Mouse (Mus musculus): ENCODE measurements at regions not wholly inside any gene's neighbourhood (a gene's known extent, or its start where the extent isn't known, plus 50 kb on each side); places are given as distances from the start of the nearest gene placed in this dataset.

- 77% methylated on average over 2 of the region's 2 CpGs for WGBS
- no peaks in the 10 kb centered on the region for H3K36me3 ChIP-seq (ENCODE audit: control insufficient read depth, insufficient read depth)
These were observed 186.6 kb downstream of the Pfkfb3 start for GRCm38 (mm10) chr2:11367319-11367718.

GRCm38 (mm10) chr2:11365815-11366214 lies 188.1 kb downstream of the Pfkfb3 start:
- no peak for ATAC-seq
- H3K4me2 ChIP-seq (ENCODE audit: low read length): no peak overlapping the region

More at GRCm38 (mm10) chr2:11367319-11367718, 186.6 kb downstream of the Pfkfb3 start:
- ATAC-seq: no peak
- Histone ChIP-seq H3K27ac (ENCODE audit: low read length) (no peak overlapping the region), H3K9ac (replicated peaks; ENCODE audit: low read depth, low read length) (no peak overlapping the region), H3K27me3 (replicated peaks; ENCODE audit: control insufficient read depth, insufficient read depth, low read length) (no peaks in the 10 kb centered on the region), H3K4me2 (ENCODE audit: low read length) (no peak overlapping the region), H3K9me3 (ENCODE audit: control insufficient read depth, low read length) (no peaks in the 10 kb centered on the region), H3K4me1 (replicated peaks; ENCODE audit: control insufficient read depth, insufficient read depth, low read length) (peaks cover 7% of the 10 kb centered on the region), H3K4me3 (replicated peaks; ENCODE audit: low read length) (no peak overlapping the region)

GRCm38 (mm10) chr2:11365371-11365770 lies 188.5 kb downstream of the Pfkfb3 start:
- Histone ChIP-seq H3K9ac (replicated peaks; ENCODE audit: low read depth, low read length) (no peak overlapping the region), H3K4me2 (ENCODE audit: low read length) (no peak overlapping the region), H3K36me3 (ENCODE audit: control insufficient read depth, insufficient read depth) (no peaks in the 10 kb centered on the region), H3K9me3 (ENCODE audit: control insufficient read depth, low read length) (no peaks in the 10 kb centered on the region), H3K4me1 (replicated peaks; ENCODE audit: control insufficient read depth, insufficient read depth, low read length) (peaks cover 9% of the 10 kb centered on the region), H3K4me3 (replicated peaks; ENCODE audit: low read length) (no peak overlapping the region), H3K27ac (ENCODE audit: low read length) (no peak overlapping the region), H3K27me3 (replicated peaks; ENCODE audit: control insufficient read depth, insufficient read depth, low read length) (no peaks in the 10 kb centered on the region)
- ATAC-seq: no peak
- 91% methylated on average over 4 of the region's 4 CpGs for WGBS

More at GRCm38 (mm10) chr2:11365815-11366214, 188.1 kb downstream of the Pfkfb3 start:
- peaks cover 9% of the 10 kb centered on the region for H3K4me1 ChIP-seq (replicated peaks; ENCODE audit: control insufficient read depth, insufficient read depth, low read length)
- no peaks in the 10 kb centered on the region for H3K36me3 ChIP-seq (ENCODE audit: control insufficient read depth, insufficient read depth)
- H3K9me3 ChIP-seq (ENCODE audit: control insufficient read depth, low read length): no peaks in the 10 kb centered on the region
- H3K27me3 ChIP-seq (replicated peaks; ENCODE audit: control insufficient read depth, insufficient read depth, low read length): no peaks in the 10 kb centered on the region
- H3K27ac ChIP-seq (ENCODE audit: low read length): no peak overlapping the region
- H3K9ac ChIP-seq (replicated peaks; ENCODE audit: low read depth, low read length): no peak overlapping the region
- 90% methylated on average over 3 of the region's 3 CpGs for WGBS
- no peak overlapping the region for H3K4me3 ChIP-seq (replicated peaks; ENCODE audit: low read length)

- Histone ChIP-seq H3K4me1 (replicated peaks; ENCODE audit: control insufficient read depth, insufficient read depth, low read length) (peaks cover 9% of the 10 kb centered on the region), H3K27me3 (replicated peaks; ENCODE audit: control insufficient read depth, insufficient read depth, low read length) (no peaks in the 10 kb centered on the region), H3K27ac (ENCODE audit: low read length) (no peak overlapping the region), H3K9ac (replicated peaks; ENCODE audit: low read depth, low read length) (no peak overlapping the region), H3K4me2 (ENCODE audit: low read length) (no peak overlapping the region), H3K4me3 (replicated peaks; ENCODE audit: low read length) (no peak overlapping the region), H3K36me3 (ENCODE audit: control insufficient read depth, insufficient read depth) (no peaks in the 10 kb centered on the region), H3K9me3 (ENCODE audit: control insufficient read depth, low read length) (no peaks in the 10 kb centered on the region)
- WGBS: 66% methylated on average over 2 of the region's 2 CpGs
- ATAC-seq: no peak
These were observed 189.8 kb downstream of the Pfkfb3 start for GRCm38 (mm10) chr2:11364111-11364510.

GRCm38 (mm10) chr2:11363061-11363464 lies 190.8 kb downstream of the Pfkfb3 start:
- ATAC-seq: peak; percentile 73
- no peaks in the 10 kb centered on the region for H3K36me3 ChIP-seq (ENCODE audit: control insufficient read depth, insufficient read depth)
- WGBS: 35% methylated on average over 5 of the region's 5 CpGs
- no peak overlapping the region for H3K4me3 ChIP-seq (replicated peaks; ENCODE audit: low read length)
- no peaks in the 10 kb centered on the region for H3K27me3 ChIP-seq (replicated peaks; ENCODE audit: control insufficient read depth, insufficient read depth, low read length)
- H3K4me1 ChIP-seq (replicated peaks; ENCODE audit: control insufficient read depth, insufficient read depth, low read length): peaks cover 9% of the 10 kb centered on the region
- no peak overlapping the region for H3K4me2 ChIP-seq (ENCODE audit: low read length)
- no peak overlapping the region for H3K9ac ChIP-seq (replicated peaks; ENCODE audit: low read depth, low read length)
- no peaks in the 10 kb centered on the region for H3K9me3 ChIP-seq (ENCODE audit: control insufficient read depth, low read length)
- H3K27ac ChIP-seq (ENCODE audit: low read length): no peak overlapping the region

GRCm38 (mm10) chr2:11362205-11362994 lies 190.5 kb downstream of the Prkcq start:
- peak; percentile 94 for ATAC-seq
- 70% methylated on average over 8 of the region's 8 CpGs for WGBS
- H3K9ac ChIP-seq (replicated peaks; ENCODE audit: low read depth, low read length): no peak overlapping the region
- H3K9me3 ChIP-seq (ENCODE audit: control insufficient read depth, low read length): no peaks in the 10 kb centered on the region
- H3K27ac ChIP-seq (ENCODE audit: low read length): no peak overlapping the region
- peaks cover 9% of the 10 kb centered on the region for H3K4me1 ChIP-seq (replicated peaks; ENCODE audit: control insufficient read depth, insufficient read depth, low read length)
- no peaks in the 10 kb centered on the region for H3K36me3 ChIP-seq (ENCODE audit: control insufficient read depth, insufficient read depth)
- H3K4me3 ChIP-seq (replicated peaks; ENCODE audit: low read length): no peak overlapping the region
- no peaks in the 10 kb centered on the region for H3K27me3 ChIP-seq (replicated peaks; ENCODE audit: control insufficient read depth, insufficient read depth, low read length)
- H3K4me2 ChIP-seq (ENCODE audit: low read length): no peak overlapping the region

- Histone ChIP-seq H3K27me3 (replicated peaks; ENCODE audit: control insufficient read depth, insufficient read depth, low read length) (no peaks in the 10 kb centered on the region), H3K4me3 (replicated peaks; ENCODE audit: low read length) (no peak overlapping the region), H3K36me3 (ENCODE audit: control insufficient read depth, insufficient read depth) (no peaks in the 10 kb centered on the region), H3K27ac (ENCODE audit: low read length) (no peak overlapping the region), H3K9ac (replicated peaks; ENCODE audit: low read depth, low read length) (no peak overlapping the region), H3K9me3 (ENCODE audit: control insufficient read depth, low read length) (no peaks in the 10 kb centered on the region), H3K4me2 (ENCODE audit: low read length) (no peak overlapping the region), H3K4me1 (replicated peaks; ENCODE audit: control insufficient read depth, insufficient read depth, low read length) (peaks cover 9% of the 10 kb centered on the region)
- 86% methylated on average over 4 of the region's 4 CpGs for WGBS
- ATAC-seq: no peak
These were observed 187.4 kb downstream of the Prkcq start for GRCm38 (mm10) chr2:11359280-11359679.

- Histone ChIP-seq H3K4me3 (replicated peaks; ENCODE audit: low read length) (no peak overlapping the region), H3K27ac (ENCODE audit: low read length) (no peak overlapping the region), H3K9ac (replicated peaks; ENCODE audit: low read depth, low read length) (no peak overlapping the region), H3K9me3 (ENCODE audit: control insufficient read depth, low read length) (no peaks in the 10 kb centered on the region), H3K4me1 (replicated peaks; ENCODE audit: control insufficient read depth, insufficient read depth, low read length) (no peaks in the 10 kb centered on the region), H3K27me3 (replicated peaks; ENCODE audit: control insufficient read depth, insufficient read depth, low read length) (no peaks in the 10 kb centered on the region), H3K36me3 (ENCODE audit: control insufficient read depth, insufficient read depth) (no peaks in the 10 kb centered on the region), H3K4me2 (ENCODE audit: low read length) (no peak overlapping the region)
- 81% methylated on average over 5 of the region's 5 CpGs for WGBS
- no peak for ATAC-seq
These were observed 184.8 kb downstream of the Prkcq start for GRCm38 (mm10) chr2:11356714-11357113.

- no peak overlapping the region for H3K4me3 ChIP-seq (replicated peaks; ENCODE audit: low read length)
- no peaks in the 10 kb centered on the region for H3K27me3 ChIP-seq (replicated peaks; ENCODE audit: control insufficient read depth, insufficient read depth, low read length)
- H3K27ac ChIP-seq (ENCODE audit: low read length): no peak overlapping the region
- no peak overlapping the region for H3K9ac ChIP-seq (replicated peaks; ENCODE audit: low read depth, low read length)
- H3K4me2 ChIP-seq (ENCODE audit: low read length): no peak overlapping the region
- no peaks in the 10 kb centered on the region for H3K4me1 ChIP-seq (replicated peaks; ENCODE audit: control insufficient read depth, insufficient read depth, low read length)
- no peaks in the 10 kb centered on the region for H3K9me3 ChIP-seq (ENCODE audit: control insufficient read depth, low read length)
- 90% methylated on average over 5 of the region's 5 CpGs for WGBS
- no peaks in the 10 kb centered on the region for H3K36me3 ChIP-seq (ENCODE audit: control insufficient read depth, insufficient read depth)
- no peak for ATAC-seq
These were observed 183.7 kb downstream of the Prkcq start for GRCm38 (mm10) chr2:11355594-11355993.

All from forebrain, embryonic 16.5 days (tissue).